Mouse (Mus musculus): ENCODE measurements around the gene Shisa2. TPM values are rescaled to one million over a fixed set of nuclear protein-coding genes. Genes with fewer than 3 reads are reported as not detected.
A peak's percentile ranks its signal among the peaks of the same experiment; 100 is the strongest.

Gene Shisa2
- polyA plus RNA-seq, 1 experiment from 2014 or later = 55.5 TPM

DNA sequence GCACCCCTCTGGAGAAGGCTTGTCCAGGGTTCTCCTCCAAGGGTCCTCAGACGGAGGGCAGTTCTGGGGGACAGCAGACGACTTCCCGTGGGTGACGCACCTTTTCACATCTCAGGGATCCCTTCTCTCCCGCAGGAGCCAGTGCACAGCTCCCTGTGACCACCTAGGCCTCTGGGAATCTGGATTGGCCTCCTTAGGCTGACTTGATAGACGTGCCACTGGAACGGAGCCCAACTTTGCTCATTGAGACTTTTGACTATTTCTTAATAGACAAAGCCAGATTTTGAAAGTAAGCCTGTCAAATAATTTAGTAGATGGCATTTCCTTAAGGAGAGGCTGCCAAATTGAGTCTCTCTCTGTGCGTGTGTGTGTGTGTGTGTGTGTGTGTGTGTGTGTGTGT lies 1.6 kb downstream of the Shisa2 start:
- WGBS = 8% methylated on average over 8 of the region's 8 CpGs
- Histone ChIP-seq H3K27me3 (ENCODE audit: control insufficient read depth, insufficient read depth, low read length) (no peaks in the 10 kb centered on the region; the same call in 1 of the 2 replicates), H3K9me3 (ENCODE audit: control insufficient read depth, low read length) (no peaks in the 10 kb centered on the region), H3K27ac (ENCODE audit: low read depth, low read length) (peak overlapping the region; percentile 68; the same call in 1 of the 2 replicates), H3K4me2 (ENCODE audit: low read depth, low read length, severe bottlenecking) (peak overlapping the region; percentile 62), H3K4me1 (replicated peaks; ENCODE audit: control insufficient read depth, insufficient read depth, low read length) (no peaks in the 10 kb centered on the region), H3K36me3 (ENCODE audit: control insufficient read depth, insufficient read depth, low read length) (no peaks in the 10 kb centered on the region; the same call in 1 of the 2 replicates), H3K9ac (ENCODE audit: low read length) (peak overlapping the region; percentile 89), H3K4me3 (ENCODE audit: low read depth, low read length) (peak overlapping the region; percentile 78)
- ATAC-seq (replicated peaks; ENCODE audit: low FRiP score) (no peak), DNase-seq (ENCODE audit: low spot score) (no peak)

DNA sequence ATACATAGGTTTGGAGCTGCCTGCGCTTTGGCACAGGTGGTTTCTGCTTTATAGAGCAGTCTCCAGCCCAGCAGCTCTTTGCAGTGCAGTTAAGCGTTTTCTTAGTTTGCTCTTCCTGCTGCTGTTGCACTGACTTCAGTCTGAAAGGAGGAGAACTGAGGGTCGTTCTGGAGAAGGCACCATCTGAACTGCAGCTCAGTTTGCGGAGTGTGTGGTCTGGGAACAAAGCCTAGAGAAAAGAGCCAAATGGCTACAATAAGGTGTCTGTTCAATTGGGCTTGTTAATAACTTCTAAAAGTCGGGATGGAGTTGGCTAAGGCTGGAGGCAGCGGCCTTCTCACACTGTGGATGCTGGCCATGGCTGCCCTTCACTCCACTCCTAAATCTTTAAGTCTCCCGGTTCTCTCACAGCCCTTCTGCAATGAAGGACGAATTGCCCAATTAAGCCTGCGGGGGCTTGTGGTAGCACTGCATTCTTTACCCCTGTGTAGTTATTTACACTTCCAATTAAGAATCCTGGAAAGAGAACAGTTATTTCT lies 2.1 kb downstream of the Shisa2 start:
- peak overlapping the region; percentile 89 for H3K9ac ChIP-seq (ENCODE audit: low read length)
- WGBS = 8% methylated on average over 9 of the region's 9 CpGs
- DNase-seq (ENCODE audit: low spot score) (no peak), ATAC-seq (replicated peaks; ENCODE audit: low FRiP score) (no peak)
- peak overlapping the region; percentile 68; the same call in 1 of the 2 replicates for H3K27ac ChIP-seq (ENCODE audit: low read depth, low read length)
- no peaks in the 10 kb centered on the region; the same call in 1 of the 2 replicates for H3K36me3 ChIP-seq (ENCODE audit: control insufficient read depth, insufficient read depth, low read length)
- H3K4me1 ChIP-seq (replicated peaks; ENCODE audit: control insufficient read depth, insufficient read depth, low read length) = no peaks in the 10 kb centered on the region
- no peaks in the 10 kb centered on the region; the same call in 1 of the 2 replicates for H3K27me3 ChIP-seq (ENCODE audit: control insufficient read depth, insufficient read depth, low read length)
- no peaks in the 10 kb centered on the region for H3K9me3 ChIP-seq (ENCODE audit: control insufficient read depth, low read length)
- peak overlapping the region; percentile 78 for H3K4me3 ChIP-seq (ENCODE audit: low read depth, low read length)
- peak overlapping the region; percentile 62; the same call in 1 of the 2 replicates for H3K4me2 ChIP-seq (ENCODE audit: low read depth, low read length, severe bottlenecking)

DNA sequence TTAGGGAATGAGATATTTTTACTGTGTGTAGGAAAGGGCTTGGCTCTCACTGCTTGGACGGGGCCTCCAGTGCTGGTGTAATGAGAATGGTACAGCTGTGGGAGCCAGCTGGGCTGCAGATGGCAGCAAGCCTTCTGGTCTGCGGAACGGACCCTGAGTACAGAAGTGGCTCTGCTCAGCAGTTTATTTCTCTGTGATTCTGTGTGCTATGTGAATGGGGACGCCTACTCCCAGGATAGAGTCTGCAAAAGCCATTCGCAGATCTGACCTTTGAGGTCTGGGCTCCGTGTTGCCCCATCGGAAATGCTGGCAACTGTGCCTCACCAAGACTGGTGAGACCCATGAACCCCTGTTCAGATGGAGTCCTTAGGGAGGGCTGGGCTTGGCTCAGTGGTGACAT lies 2.7 kb downstream of the Shisa2 start:
- H3K27ac ChIP-seq (ENCODE audit: low read depth, low read length) = peak overlapping the region; percentile 68
- DNase-seq (ENCODE audit: low spot score) (peak; percentile 70), ATAC-seq (replicated peaks; ENCODE audit: low FRiP score) (peak; percentile 45; the same call in 1 of the 2 replicates)
- peak overlapping the region; percentile 78 for H3K4me3 ChIP-seq (ENCODE audit: low read depth, low read length)
- peak overlapping the region; percentile 62 for H3K4me2 ChIP-seq (ENCODE audit: low read depth, low read length, severe bottlenecking)
- no peaks in the 10 kb centered on the region; the same call in 1 of the 2 replicates for H3K36me3 ChIP-seq (ENCODE audit: control insufficient read depth, insufficient read depth, low read length)
- WGBS = 8% methylated on average over 7 of the region's 7 CpGs
- H3K4me1 ChIP-seq (replicated peaks; ENCODE audit: control insufficient read depth, insufficient read depth, low read length) = no peaks in the 10 kb centered on the region
- H3K9ac ChIP-seq (ENCODE audit: low read length) = peak overlapping the region; percentile 89
- H3K27me3 ChIP-seq (ENCODE audit: control insufficient read depth, insufficient read depth, low read length) = no peaks in the 10 kb centered on the region; the same call in 1 of the 2 replicates
- no peaks in the 10 kb centered on the region for H3K9me3 ChIP-seq (ENCODE audit: control insufficient read depth, low read length)

DNA sequence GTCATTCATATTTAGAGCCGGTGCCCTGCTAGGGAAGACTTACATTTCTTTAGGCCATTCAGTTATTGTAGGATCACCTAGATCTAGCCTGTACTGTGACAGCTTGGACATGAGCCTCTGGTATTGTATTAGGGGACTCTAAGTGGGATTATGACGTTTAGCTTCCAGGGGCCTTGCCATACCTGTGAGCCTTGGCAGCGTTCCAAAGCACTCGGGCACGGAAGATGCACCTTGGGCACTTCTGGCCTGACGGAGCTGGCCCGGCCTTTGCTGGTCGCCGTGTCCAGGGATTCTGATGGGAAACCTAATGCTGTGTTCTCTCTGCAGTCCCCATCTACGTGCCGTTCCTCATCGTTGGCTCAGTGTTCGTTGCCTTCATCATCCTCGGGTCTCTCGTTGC lies 4.2 kb downstream of the Shisa2 start:
- 88% methylated on average over 15 of the region's 15 CpGs for WGBS
- ATAC-seq (replicated peaks; ENCODE audit: low FRiP score) = no peak
- no peak for DNase-seq (ENCODE audit: low spot score)
- H3K4me3 ChIP-seq (ENCODE audit: low read depth, low read length) = no peak overlapping the region; the same call in 1 of the 2 replicates
- no peaks in the 10 kb centered on the region; the same call in 1 of the 2 replicates for H3K36me3 ChIP-seq (ENCODE audit: control insufficient read depth, insufficient read depth, low read length)
- H3K9ac ChIP-seq (ENCODE audit: low read length) = no peak overlapping the region
- H3K27me3 ChIP-seq (ENCODE audit: control insufficient read depth, insufficient read depth, low read length) = no peaks in the 10 kb centered on the region; the same call in 1 of the 2 replicates
- no peaks in the 10 kb centered on the region for H3K4me1 ChIP-seq (replicated peaks; ENCODE audit: control insufficient read depth, insufficient read depth, low read length)
- no peaks in the 10 kb centered on the region for H3K9me3 ChIP-seq (ENCODE audit: control insufficient read depth, low read length)
- H3K4me2 ChIP-seq (ENCODE audit: low read depth, low read length, severe bottlenecking) = no peak overlapping the region
- H3K27ac ChIP-seq (ENCODE audit: low read depth, low read length) = no peak overlapping the region

DNA sequence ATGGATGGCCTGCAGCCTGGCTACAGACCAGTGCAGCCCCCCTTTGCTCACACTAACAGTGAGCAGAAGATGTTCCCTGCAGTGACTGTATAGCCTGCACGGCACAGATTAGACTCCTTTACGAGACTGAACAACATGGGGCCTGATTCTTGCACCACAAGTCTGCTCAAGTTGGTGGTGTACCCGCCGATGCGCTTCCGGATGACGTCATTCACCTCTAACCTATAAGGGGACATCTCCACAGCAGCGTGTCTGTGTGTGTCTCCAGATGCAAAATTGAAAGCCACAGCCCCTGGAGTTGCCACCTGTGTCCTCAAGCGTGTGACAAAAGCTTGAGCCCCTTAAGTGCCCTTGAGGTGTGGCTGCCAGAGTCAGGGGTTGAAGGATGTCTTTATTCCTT lies 5.0 kb downstream of the Shisa2 start:
- 82% methylated on average over 9 of the region's 9 CpGs for WGBS
- Histone ChIP-seq H3K27ac (ENCODE audit: low read depth, low read length) (no peak overlapping the region), H3K9ac (ENCODE audit: low read length) (no peak overlapping the region), H3K9me3 (ENCODE audit: control insufficient read depth, low read length) (no peaks in the 10 kb centered on the region), H3K4me1 (replicated peaks; ENCODE audit: control insufficient read depth, insufficient read depth, low read length) (no peaks in the 10 kb centered on the region), H3K36me3 (ENCODE audit: control insufficient read depth, insufficient read depth, low read length) (no peaks in the 10 kb centered on the region; the same call in 1 of the 2 replicates), H3K4me3 (ENCODE audit: low read depth, low read length) (no peak overlapping the region), H3K27me3 (ENCODE audit: control insufficient read depth, insufficient read depth, low read length) (no peaks in the 10 kb centered on the region; the same call in 1 of the 2 replicates), H3K4me2 (ENCODE audit: low read depth, low read length, severe bottlenecking) (no peak overlapping the region)
- DNase-seq (ENCODE audit: low spot score) (no peak), ATAC-seq (replicated peaks; ENCODE audit: low FRiP score) (no peak)

DNA sequence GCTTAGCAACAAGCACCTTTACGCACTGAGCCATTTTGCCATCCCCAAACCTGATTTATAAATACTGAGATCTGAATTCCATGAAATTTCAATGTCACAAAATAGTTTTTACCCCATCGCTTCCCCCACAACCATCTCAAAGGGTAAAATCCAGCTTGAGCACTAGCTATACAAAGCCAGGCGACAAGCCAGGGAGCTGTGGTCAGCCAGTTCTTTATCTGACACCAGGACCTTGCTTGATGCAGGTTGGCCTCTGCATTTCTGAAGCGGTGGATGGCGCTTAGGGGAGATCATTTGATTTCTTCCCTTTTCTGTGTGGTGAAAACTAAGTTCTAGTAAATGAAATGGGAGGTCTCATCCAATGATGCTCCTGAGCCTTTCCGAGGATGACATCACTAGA lies 7.0 kb downstream of the Shisa2 start:
- no peak for ATAC-seq (replicated peaks; ENCODE audit: low FRiP score)
- Histone ChIP-seq H3K27ac (ENCODE audit: low read depth, low read length) (no peak overlapping the region), H3K36me3 (ENCODE audit: control insufficient read depth, insufficient read depth, low read length) (no peaks in the 10 kb centered on the region; the same call in 1 of the 2 replicates), H3K9me3 (ENCODE audit: control insufficient read depth, low read length) (no peaks in the 10 kb centered on the region), H3K27me3 (ENCODE audit: control insufficient read depth, insufficient read depth, low read length) (no peaks in the 10 kb centered on the region), H3K4me2 (ENCODE audit: low read depth, low read length, severe bottlenecking) (no peak overlapping the region), H3K4me3 (ENCODE audit: low read depth, low read length) (no peak overlapping the region), H3K9ac (ENCODE audit: low read length) (no peak overlapping the region), H3K4me1 (replicated peaks; ENCODE audit: control insufficient read depth, insufficient read depth, low read length) (no peaks in the 10 kb centered on the region)
- DNase-seq (ENCODE audit: low spot score) = no peak
- 96% methylated on average over 6 of the region's 6 CpGs for WGBS

DNA sequence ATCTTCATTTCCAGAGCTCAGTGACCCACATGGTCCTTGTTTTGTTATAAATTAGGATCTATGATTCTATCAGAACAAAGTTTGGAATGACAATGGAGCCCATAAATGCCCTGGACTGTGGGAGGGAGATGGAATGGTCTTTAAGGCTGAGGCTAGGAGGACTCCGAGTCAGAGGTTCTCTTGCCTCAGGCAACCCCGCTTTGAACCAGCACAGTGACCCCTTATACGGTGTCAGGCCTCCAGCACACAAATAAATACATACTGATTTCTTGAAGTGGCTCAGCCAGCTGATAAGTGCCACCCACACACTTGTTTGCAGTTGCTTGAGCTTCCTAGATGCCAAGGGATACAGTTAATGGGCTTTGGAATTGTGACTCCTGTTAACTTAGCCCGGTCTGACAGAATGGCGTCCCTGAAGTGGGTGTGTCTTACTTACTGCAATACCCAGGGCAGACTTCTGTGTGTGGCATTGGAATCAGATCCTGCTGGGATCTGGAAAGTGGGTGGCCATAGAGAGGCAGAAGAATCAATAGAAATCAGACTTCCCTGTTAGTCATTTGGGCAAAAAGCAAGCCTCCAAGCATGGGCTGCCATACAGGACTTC lies 8.3 kb downstream of the Shisa2 start:
- Histone ChIP-seq H3K9me3 (ENCODE audit: control insufficient read depth, low read length) (no peaks in the 10 kb centered on the region), H3K4me3 (ENCODE audit: low read depth, low read length) (no peak overlapping the region), H3K4me1 (replicated peaks; ENCODE audit: control insufficient read depth, insufficient read depth, low read length) (no peaks in the 10 kb centered on the region), H3K9ac (ENCODE audit: low read length) (no peak overlapping the region), H3K36me3 (ENCODE audit: control insufficient read depth, insufficient read depth, low read length) (no peaks in the 10 kb centered on the region; the same call in 1 of the 2 replicates), H3K4me2 (ENCODE audit: low read depth, low read length, severe bottlenecking) (no peak overlapping the region), H3K27me3 (ENCODE audit: control insufficient read depth, insufficient read depth, low read length) (no peaks in the 10 kb centered on the region), H3K27ac (ENCODE audit: low read depth, low read length) (no peak overlapping the region)
- ATAC-seq (replicated peaks; ENCODE audit: low FRiP score) (no peak; the same call in 1 of the 2 replicates), DNase-seq (ENCODE audit: low spot score) (peak; percentile 42)
- WGBS = 64% methylated on average over 5 of the region's 5 CpGs

DNA sequence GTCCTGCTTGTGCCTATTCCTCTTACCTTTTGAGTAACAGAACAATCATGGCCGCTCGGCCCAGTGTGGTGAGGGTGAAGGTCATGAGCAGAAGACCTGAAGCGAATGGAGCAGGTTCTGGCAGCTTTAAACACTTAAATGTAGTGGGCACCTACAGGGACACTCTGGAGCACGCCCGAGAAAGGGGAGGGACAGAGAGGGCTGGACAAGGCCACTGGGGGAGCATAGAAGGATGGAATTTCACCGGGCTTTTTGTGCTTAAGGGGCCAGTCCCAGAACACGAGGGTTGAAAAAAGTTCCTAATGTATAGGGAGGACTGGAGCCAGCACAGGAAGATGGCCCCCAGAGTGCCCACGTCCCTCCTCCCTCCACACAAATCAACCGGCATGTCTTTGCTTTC lies 8.9 kb downstream of the Shisa2 start:
- no peak overlapping the region for H3K27ac ChIP-seq (ENCODE audit: low read depth, low read length)
- ATAC-seq (replicated peaks; ENCODE audit: low FRiP score) (no peak), DNase-seq (ENCODE audit: low spot score) (peak; percentile 49)
- H3K9me3 ChIP-seq (ENCODE audit: control insufficient read depth, low read length) = no peaks in the 10 kb centered on the region
- H3K27me3 ChIP-seq (ENCODE audit: control insufficient read depth, insufficient read depth, low read length) = no peaks in the 10 kb centered on the region
- no peak overlapping the region for H3K4me2 ChIP-seq (ENCODE audit: low read depth, low read length, severe bottlenecking)
- no peaks in the 10 kb centered on the region; the same call in 1 of the 2 replicates for H3K36me3 ChIP-seq (ENCODE audit: control insufficient read depth, insufficient read depth, low read length)
- no peak overlapping the region for H3K9ac ChIP-seq (ENCODE audit: low read length)
- WGBS = 65% methylated on average over 9 of the region's 9 CpGs
- H3K4me3 ChIP-seq (ENCODE audit: low read depth, low read length) = no peak overlapping the region
- H3K4me1 ChIP-seq (replicated peaks; ENCODE audit: control insufficient read depth, insufficient read depth, low read length) = no peaks in the 10 kb centered on the region

Measured in forebrain, embryonic 11.5 days (tissue).